Mouse (Mus musculus): ENCODE results near the gene Zfp992. TPM values are rescaled to one million over a fixed set of nuclear protein-coding genes. Genes with fewer than 3 reads are reported as not detected.
"Not testable (repeated sequence)": the region's sequence is repeated elsewhere in the genome, so short reads cannot be mapped to it uniquely, and the experiment has no call there.

Gene Zfp992
- polyA plus RNA-seq, 1 experiment from 2014 or later = 3.3 TPM

DNA sequence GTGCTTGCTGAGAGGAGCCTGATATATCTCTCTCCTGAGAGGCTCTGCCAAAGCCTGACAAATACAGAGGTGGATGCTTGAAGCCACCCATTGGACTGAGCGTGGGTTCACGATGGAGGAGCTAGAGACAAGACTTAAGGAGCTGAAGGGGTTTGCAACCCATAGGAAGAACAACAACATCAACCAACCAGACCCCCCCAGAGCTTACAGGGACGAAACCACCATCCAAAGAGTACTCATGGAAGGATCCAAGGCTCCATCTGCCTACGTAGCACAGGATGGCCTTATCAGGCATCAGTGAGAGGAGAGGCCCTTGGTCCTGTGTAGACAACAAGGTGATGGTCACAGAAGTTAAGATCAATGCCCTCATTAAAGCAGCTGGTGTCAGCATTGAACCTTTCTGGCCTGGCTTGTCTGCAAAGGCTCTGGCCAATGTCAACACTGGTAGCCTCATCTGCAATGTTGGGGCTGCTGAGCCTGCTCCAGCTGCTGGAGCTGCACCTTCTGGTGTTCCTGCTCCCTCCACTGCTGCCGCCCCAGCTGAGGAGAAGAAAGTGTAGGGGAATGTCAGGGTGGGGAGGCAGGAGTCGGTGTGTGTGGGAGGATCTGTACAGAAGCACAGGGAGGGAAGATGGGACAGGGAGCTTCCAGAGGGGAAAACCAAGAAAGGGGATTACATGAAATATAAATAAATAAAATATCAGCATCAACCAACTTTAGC is 31.7 kb downstream of the Zfp992 start:
- H3K4me1 ChIP-seq, H3K9ac ChIP-seq, H3K36me3 ChIP-seq, H3K27me3 ChIP-seq, H3K4me2 ChIP-seq, H3K27ac ChIP-seq, H3K4me3 ChIP-seq: not testable (repeated sequence)
- WGBS = 65% methylated on average over 6 of the region's 6 CpGs
- peak; percentile 46 for ATAC-seq (ENCODE audit: insufficient number of reproducible peaks, low FRiP score, low TSS enrichment, low read depth)
- peaks cover 59% of the 10 kb centered on the region for H3K9me3 ChIP-seq

DNA sequence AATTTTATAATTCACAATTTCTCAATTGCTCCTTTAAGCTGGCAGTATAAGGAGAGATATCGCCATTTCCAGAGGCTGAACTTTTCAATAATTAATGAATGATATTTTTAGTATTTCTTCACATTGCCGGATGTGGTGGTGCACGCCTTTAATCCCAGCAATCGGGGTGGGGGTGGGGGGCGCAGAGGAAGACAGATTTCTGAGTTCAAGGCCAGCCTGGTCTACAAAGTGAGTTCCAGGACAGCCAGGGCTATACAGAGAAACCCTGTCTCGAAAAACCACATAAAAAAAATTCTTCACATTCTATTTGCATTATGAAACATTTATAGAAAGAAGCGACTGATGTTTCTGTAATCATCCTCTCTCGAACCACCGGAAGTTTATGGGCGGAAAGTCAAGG is 33.7 kb downstream of the Zfp992 start:
- ATAC-seq (ENCODE audit: insufficient number of reproducible peaks, low FRiP score, low TSS enrichment, low read depth); H3K27me3 ChIP-seq; H3K4me1 ChIP-seq; H3K4me3 ChIP-seq; H3K9ac ChIP-seq; H3K27ac ChIP-seq; H3K4me2 ChIP-seq; H3K36me3 ChIP-seq: not testable (repeated sequence)
- WGBS = 86% methylated on average over 10 of the region's 10 CpGs
- H3K9me3 ChIP-seq = peaks cover 58% of the 10 kb centered on the region

DNA sequence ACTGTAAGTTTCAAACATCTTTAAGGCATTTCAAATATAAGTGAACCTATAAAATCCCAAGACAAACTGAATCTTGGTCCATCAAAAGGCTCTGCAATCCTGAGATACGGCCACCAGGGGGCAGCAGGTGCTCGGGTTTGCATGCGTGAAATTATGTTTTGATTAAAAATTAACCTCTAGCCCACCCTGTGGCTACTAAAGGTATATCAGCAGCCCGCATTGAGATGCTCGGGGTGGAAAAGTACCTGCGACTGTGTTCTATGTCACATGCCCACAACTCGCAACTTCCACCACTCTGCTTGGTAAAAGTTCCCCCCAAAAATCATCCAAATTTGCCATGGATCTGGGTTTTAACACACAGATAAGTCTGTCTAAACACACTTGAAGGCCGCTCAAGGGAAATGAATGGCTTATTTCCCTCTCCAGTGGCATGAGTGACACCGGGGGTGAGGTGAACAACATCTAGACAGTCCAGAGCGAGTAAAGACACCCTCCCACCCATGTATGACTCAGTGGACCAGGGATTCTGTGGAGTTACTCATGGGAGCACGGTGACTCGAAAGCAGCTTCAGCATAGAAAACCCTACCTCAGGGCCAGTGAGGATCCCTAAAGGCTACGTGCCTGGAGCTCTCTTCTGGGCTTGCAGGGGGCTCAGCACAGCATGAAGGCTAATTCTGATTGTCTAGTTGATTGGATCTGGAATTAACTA is 34.9 kb downstream of the Zfp992 start:
- not testable (repeated sequence) for H3K27me3 ChIP-seq, H3K27ac ChIP-seq, H3K4me3 ChIP-seq, H3K9ac ChIP-seq, H3K36me3 ChIP-seq, H3K4me2 ChIP-seq, H3K4me1 ChIP-seq
- peaks cover 52% of the 10 kb centered on the region for H3K9me3 ChIP-seq
- WGBS = 71% methylated on average over 13 of the region's 13 CpGs
- peak; percentile 54 for ATAC-seq (ENCODE audit: insufficient number of reproducible peaks, low FRiP score, low TSS enrichment, low read depth)

DNA sequence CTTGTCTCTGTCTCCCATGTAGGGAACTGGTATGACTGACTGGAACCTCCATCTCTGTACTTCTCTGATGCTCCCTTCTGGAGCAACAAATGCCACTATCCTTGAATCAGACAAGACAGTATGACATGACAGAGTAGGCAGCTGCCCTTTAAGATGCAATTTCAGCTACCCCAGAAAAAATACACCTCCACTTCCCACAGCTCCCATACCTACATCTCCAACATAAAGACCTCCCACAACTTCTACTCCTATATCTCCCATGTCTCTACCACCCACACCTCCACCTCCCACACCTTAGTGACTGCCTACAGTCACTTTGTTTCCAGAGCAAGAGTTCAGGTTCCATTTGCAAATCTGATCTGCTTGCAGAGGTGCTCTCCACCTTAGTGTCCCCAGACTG is 35.9 kb downstream of the Zfp992 start:
- H3K4me3 ChIP-seq; H3K4me2 ChIP-seq; H3K36me3 ChIP-seq; H3K9ac ChIP-seq; ATAC-seq (ENCODE audit: insufficient number of reproducible peaks, low FRiP score, low TSS enrichment, low read depth); H3K27me3 ChIP-seq; H3K27ac ChIP-seq; H3K4me1 ChIP-seq: not testable (repeated sequence)
- peaks cover 50% of the 10 kb centered on the region for H3K9me3 ChIP-seq

DNA sequence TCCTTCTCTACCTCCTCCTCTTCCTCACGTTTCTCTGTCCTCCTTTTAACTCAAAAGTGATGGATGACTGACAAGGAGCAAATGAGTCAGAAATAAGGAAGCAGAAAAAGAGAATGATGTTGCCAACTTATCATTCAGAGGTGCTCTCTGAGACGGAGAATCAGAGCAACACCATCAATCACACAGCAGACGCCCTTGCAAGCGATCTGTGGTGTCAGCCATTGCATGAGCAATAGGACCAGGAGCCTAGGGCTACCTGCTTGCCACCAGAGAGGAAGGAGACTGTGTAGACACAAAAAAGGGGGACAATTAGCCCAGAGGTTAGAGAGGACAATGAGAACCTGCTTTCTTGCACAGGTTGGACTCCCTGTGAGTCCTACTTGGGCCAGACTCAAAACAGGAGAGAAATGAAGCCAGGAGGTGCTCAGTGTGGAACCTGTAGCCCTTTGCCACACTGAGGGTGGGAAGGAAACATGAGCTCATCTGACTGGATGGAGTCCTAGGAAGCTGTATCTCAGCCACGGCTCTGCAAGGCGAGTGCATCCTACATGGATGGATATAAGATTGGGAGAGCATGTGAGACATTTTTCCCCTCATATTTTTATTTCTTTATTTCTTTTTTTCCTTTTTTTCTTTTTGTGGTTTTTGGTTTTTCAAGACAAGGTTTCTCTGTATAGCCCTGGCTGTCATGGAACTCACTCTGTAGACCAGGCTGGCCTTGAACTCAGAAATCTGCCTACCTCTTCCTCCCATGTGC is 36.5 kb downstream of the Zfp992 start:
- not testable (repeated sequence) for H3K27me3 ChIP-seq; H3K4me1 ChIP-seq; H3K4me2 ChIP-seq; ATAC-seq (ENCODE audit: insufficient number of reproducible peaks, low FRiP score, low TSS enrichment, low read depth); H3K36me3 ChIP-seq; H3K9ac ChIP-seq; H3K27ac ChIP-seq; H3K4me3 ChIP-seq
- 71% methylated on average over 6 of the region's 6 CpGs for WGBS
- peaks cover 48% of the 10 kb centered on the region for H3K9me3 ChIP-seq

DNA sequence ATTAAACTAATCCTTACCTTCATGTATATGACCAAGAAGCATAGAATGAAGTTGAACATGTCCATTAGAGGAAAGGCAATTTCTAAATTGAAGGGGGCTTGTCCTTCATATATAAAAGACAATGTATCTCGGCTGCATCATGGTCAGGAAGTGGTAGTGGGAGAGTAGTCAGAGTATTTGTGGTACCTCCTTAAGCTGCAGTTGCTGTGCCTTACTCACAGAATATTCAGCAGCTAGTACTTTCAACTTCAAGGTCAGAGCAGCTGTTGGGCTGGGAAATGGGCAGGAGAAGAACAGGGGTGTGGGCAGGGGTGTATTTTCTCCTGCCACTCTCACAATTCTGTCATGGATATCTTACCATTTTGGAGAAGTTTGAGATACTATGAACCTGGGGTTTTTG is 37.9 kb downstream of the Zfp992 start:
- ATAC-seq (ENCODE audit: insufficient number of reproducible peaks, low FRiP score, low TSS enrichment, low read depth); H3K4me3 ChIP-seq; H3K9ac ChIP-seq; H3K27me3 ChIP-seq; H3K4me1 ChIP-seq; H3K27ac ChIP-seq; H3K4me2 ChIP-seq; H3K36me3 ChIP-seq: not testable (repeated sequence)
- peaks cover 45% of the 10 kb centered on the region for H3K9me3 ChIP-seq
- 76% methylated on average over 1 of the region's 1 CpGs for WGBS

DNA sequence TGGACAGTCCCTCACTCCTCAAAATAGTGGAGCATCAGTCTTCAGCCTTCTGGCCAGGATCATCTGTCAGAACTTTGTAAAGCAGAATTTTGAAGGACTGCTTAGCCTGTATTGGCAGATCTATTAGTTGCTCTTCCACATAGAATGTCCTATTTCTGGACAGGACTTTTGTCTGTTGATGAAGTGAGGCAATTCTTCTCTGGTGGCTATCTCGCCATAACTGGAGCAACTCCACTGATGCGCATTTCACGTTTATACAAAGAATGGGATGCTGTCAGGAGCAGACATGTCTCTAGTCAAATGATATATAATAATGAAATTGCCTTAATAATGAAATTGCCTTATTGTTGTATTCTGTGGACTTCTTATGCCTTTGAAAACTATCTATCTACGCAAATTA is 40.4 kb downstream of the Zfp992 start:
- H3K9ac ChIP-seq; H3K4me3 ChIP-seq; H3K27me3 ChIP-seq; H3K36me3 ChIP-seq; H3K27ac ChIP-seq; H3K4me2 ChIP-seq; H3K4me1 ChIP-seq; ATAC-seq (ENCODE audit: insufficient number of reproducible peaks, low FRiP score, low TSS enrichment, low read depth): not testable (repeated sequence)
- peaks cover 51% of the 10 kb centered on the region for H3K9me3 ChIP-seq
- WGBS = 74% methylated on average over 4 of the region's 4 CpGs

DNA sequence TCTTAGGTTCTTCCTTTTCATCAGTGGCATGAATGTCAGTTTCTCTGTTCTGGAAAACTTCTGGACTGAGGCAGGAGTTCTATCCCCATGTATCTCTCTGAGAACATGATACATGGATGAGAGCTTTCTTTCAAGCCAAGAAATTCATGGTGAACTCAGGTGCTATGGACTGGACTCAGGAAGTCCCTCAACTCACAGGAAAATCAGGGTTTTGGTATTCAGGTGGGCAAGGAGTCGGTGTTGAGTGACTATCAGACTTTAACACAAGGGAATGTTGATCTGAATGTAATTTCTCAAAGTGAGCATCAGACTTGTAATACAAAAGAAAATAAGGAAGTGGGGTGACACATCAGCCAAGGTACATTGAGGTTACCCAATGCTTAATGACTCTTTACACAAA is 43.2 kb downstream of the Zfp992 start:
- H3K27me3 ChIP-seq; H3K36me3 ChIP-seq; H3K4me3 ChIP-seq; H3K9ac ChIP-seq; H3K27ac ChIP-seq; H3K4me2 ChIP-seq; ATAC-seq (ENCODE audit: insufficient number of reproducible peaks, low FRiP score, low TSS enrichment, low read depth); H3K4me1 ChIP-seq: not testable (repeated sequence)
- WGBS = 78% methylated on average over 1 of the region's 1 CpGs
- peaks cover 39% of the 10 kb centered on the region for H3K9me3 ChIP-seq

DNA sequence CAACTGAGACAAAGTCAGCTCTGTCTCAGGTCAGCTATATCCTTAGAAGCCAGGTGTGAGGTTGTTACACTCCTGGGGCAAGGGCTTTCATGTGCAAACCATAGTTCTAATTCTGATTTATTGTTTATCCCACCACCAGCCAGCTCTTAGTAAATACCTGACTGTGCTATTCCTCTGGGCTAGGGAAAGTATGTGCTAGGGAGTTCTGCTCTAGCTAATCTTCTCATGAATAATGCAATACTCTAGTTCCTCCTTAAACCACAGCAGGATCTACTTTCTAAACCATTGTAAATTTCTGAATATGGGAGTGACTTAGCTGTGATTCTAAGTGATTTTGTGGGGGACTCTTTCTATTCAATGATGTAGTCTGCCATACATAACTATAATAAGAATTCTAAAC is 43.6 kb downstream of the Zfp992 start:
- Histone ChIP-seq H3K9ac (no peak overlapping the region), H3K36me3 (no peaks in the 10 kb centered on the region), H3K9me3 (peaks cover 38% of the 10 kb centered on the region), H3K4me1 (no peaks in the 10 kb centered on the region), H3K4me3 (no peak overlapping the region), H3K27ac (no peak overlapping the region), H3K27me3 (no peaks in the 10 kb centered on the region), H3K4me2 (no peak overlapping the region)
- no peak for ATAC-seq (ENCODE audit: insufficient number of reproducible peaks, low FRiP score, low TSS enrichment, low read depth)

DNA sequence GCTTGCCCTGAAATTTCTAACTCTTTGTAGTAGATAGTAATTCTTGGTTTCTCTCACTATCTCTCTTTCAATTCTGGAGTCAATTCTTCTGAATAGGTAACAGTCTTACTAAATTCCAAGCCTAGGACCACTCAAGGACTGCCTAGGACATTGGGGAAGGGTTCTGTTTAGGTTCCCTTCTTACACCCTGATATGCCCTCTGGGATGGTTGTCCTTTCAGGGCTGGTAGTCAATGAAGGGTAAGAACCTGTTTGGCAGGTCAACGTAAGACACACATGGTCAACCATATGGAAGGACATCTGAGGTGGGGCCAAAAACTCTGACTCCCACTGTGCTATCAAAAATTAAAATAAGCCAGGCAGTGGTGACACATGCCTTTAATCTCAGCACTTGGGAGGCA is 44.0 kb downstream of the Zfp992 start:
- peaks cover 42% of the 10 kb centered on the region for H3K9me3 ChIP-seq
- H3K27ac ChIP-seq = no peak overlapping the region
- no peak overlapping the region for H3K9ac ChIP-seq
- no peaks in the 10 kb centered on the region for H3K36me3 ChIP-seq
- no peak overlapping the region for H3K4me3 ChIP-seq
- no peak for ATAC-seq (ENCODE audit: insufficient number of reproducible peaks, low FRiP score, low TSS enrichment, low read depth)
- H3K27me3 ChIP-seq = no peaks in the 10 kb centered on the region
- no peaks in the 10 kb centered on the region for H3K4me1 ChIP-seq
- 41% methylated on average over 1 of the region's 1 CpGs for WGBS
- no peak overlapping the region for H3K4me2 ChIP-seq

DNA sequence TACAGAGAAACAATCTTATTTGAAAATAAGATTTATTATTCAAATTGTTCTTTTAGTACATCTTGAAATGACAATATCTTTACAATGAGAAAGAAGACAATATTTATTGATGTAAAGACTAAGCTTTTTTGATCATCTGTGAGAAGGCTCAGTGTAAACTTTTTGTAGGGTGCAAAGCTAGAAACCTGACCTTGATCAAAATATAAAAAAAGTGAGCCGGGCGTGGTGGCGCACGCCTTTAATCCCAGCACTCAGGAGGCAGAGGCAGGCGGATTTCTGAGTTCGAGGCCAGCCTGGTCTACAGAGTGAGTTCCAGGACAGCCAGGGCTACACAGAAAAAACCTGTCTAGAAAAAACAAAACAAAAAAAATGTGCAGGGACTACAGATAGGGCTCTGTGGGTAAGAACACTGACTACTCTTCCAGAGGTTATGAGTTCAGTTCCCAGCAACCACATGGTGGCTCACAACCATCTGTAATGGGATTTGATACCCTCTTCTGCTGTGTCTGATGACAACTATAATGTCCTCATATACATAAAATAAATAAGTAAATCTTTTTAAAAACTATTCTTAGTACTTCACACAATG is 44.6 kb downstream of the Zfp992 start:
- not testable (repeated sequence) for H3K4me3 ChIP-seq, H3K36me3 ChIP-seq, H3K27me3 ChIP-seq, H3K4me2 ChIP-seq, H3K27ac ChIP-seq, H3K9ac ChIP-seq, H3K4me1 ChIP-seq
- peaks cover 48% of the 10 kb centered on the region for H3K9me3 ChIP-seq
- ATAC-seq (ENCODE audit: insufficient number of reproducible peaks, low FRiP score, low TSS enrichment, low read depth) = 0 out of 2 replicates have a peak, but pooled peaks have one; percentile 16
- 84% methylated on average over 6 of the region's 6 CpGs for WGBS

DNA sequence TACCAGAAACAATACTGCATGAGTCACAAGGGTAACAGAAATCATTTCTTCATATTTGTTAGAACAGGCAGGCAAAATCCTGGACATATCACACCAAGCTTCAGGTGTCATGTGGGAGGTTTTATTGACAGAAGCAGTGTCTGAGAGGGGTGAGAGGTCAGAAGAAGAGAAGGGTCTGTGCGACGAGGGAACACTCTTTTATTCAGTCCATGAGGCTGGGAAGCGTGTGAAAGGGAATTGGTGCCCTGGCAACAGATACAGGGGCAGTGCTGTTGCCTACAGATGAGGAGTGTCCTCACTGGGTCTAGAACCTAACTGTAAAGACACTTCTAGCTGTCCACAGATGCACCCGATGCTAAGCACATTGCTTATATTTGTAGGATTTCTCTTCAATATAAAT is 46.2 kb downstream of the Zfp992 start:
- peaks cover 53% of the 10 kb centered on the region for H3K9me3 ChIP-seq
- no peak for ATAC-seq (ENCODE audit: insufficient number of reproducible peaks, low FRiP score, low TSS enrichment, low read depth)
- 70% methylated on average over 4 of the region's 4 CpGs for WGBS

More for the DNA sequence above, 46.2 kb downstream of the Zfp992 start:
- no peaks in the 10 kb centered on the region for H3K36me3 ChIP-seq
- no peaks in the 10 kb centered on the region for H3K27me3 ChIP-seq
- H3K9ac ChIP-seq = no peak overlapping the region
- no peak overlapping the region for H3K4me2 ChIP-seq
- no peak overlapping the region for H3K27ac ChIP-seq
- no peaks in the 10 kb centered on the region for H3K4me1 ChIP-seq
- H3K4me3 ChIP-seq = no peak overlapping the region

All from limb, embryonic 15.5 days (tissue).